Mouse (Mus musculus) intestine, embryonic 14.5 days (tissue): ENCODE results near the gene Psd4. TPM values are rescaled to one million over a fixed set of nuclear protein-coding genes. Genes with fewer than 3 reads are reported as not detected.

Experiments used
- ATAC-seq: fragments of 200-750 bp; cut with Nextera tagmentation; replicated peaks from 2 replicates; pipeline ENCODE4 v1.8.0; 2017; ENCODE audit warnings: low read depth, moderate number of reproducible peaks, moderate TSS enrichment, moderate library complexity; ENCODE audit not compliant: low FRiP score, low TSS enrichment
- DNase-seq: peaks from one replicate; pipeline ENCODE4 v3.0.0-alpha.2; 2018; ENCODE audit warnings: low spot score
- H3K27ac ChIP-seq: fragments of 300-500 bp; sonication (generic); 2 replicates; pipeline ENCODE4 v1.5.1; 2014; ENCODE audit warnings: low read depth, mild to moderate bottlenecking, control low read depth
- H3K27me3 ChIP-seq: fragments of 300-500 bp; sonication (generic); replicated peaks from 2 replicates; pipeline ENCODE4 v1.6.1; 2014; ENCODE audit warnings: low read length, control low read depth; ENCODE audit not compliant: control insufficient read depth, insufficient read depth
- H3K36me3 ChIP-seq: fragments of 300-500 bp; sonication (generic); 2 replicates; pipeline ENCODE4 v1.6.1; 2014; ENCODE audit warnings: low read length, control low read depth; ENCODE audit not compliant: control insufficient read depth, insufficient read depth
- H3K4me1 ChIP-seq: fragments of 300-500 bp; sonication (generic); replicated peaks from 2 replicates; pipeline ENCODE4 v1.6.1; 2014; ENCODE audit warnings: low read length, control low read depth, mixed read lengths; ENCODE audit not compliant: control insufficient read depth, insufficient read depth
- H3K4me2 ChIP-seq: fragments of 300-500 bp; sonication (generic); 2 replicates; pipeline ENCODE4 v1.6.1; 2014; ENCODE audit warnings: low read length
- H3K4me3 ChIP-seq: fragments of 300-500 bp; sonication (generic); 2 replicates; pipeline ENCODE4 v1.5.1; 2014; ENCODE audit warnings: low read depth, low read length, control low read depth, mixed read lengths
- H3K9ac ChIP-seq: fragments of 300-500 bp; sonication (generic); 2 replicates; pipeline ENCODE4 v1.6.1; 2014; ENCODE audit warnings: mild to moderate bottlenecking, low read length
- H3K9me3 ChIP-seq: fragments of 300-500 bp; sonication (generic); 2 replicates; pipeline ENCODE4 v1.6.1; 2016; ENCODE audit warnings: low read length, control low read depth; ENCODE audit not compliant: control insufficient read depth
- WGBS: fragments of 180-500 bp; shearing (Covaris S2); extraction: QIAGEN DNeasy Blood & Tissue Kit; methylation state at CpG from one replicate; pipeline ENCODE4 v1.1.7; 2014; 5-methylcytosine and 5-hydroxymethylcytosine counted together
- polyA plus RNA-seq: library from polyadenylated mRNA; unstranded; fragments of >200 nt; fragmentation: Nextera tagmentation; extraction: Ambion mirVana; gene quantifications from 2 replicates; pipeline ENCODE4 v1.2.1, GENCODE M21; 2014

The Psd4 gene
- polyA plus RNA-seq, 1 experiment from 2014 or later = 7.0 TPM

GRCm38 (mm10) chr2:24393251-24393650, 25.9 kb downstream of the Psd4 start:
- Histone ChIP-seq H3K4me2 (no peak overlapping the region), H3K4me1 (no peaks in the 10 kb centered on the region), H3K36me3 (no peaks in the 10 kb centered on the region), H3K27ac (no peak overlapping the region), H3K9ac (no peak overlapping the region), H3K27me3 (no peaks in the 10 kb centered on the region), H3K9me3 (no peaks in the 10 kb centered on the region), H3K4me3 (no peak overlapping the region)
- DNase-seq (peak; percentile 27), ATAC-seq (no peak)
- WGBS = 89% methylated on average over 2 of the region's 2 CpGs

GRCm38 (mm10) chr2:24397115-24397514, 29.7 kb downstream of the Psd4 start:
- Histone ChIP-seq H3K4me3 (no peak overlapping the region), H3K36me3 (no peaks in the 10 kb centered on the region), H3K9me3 (no peaks in the 10 kb centered on the region), H3K27ac (no peak overlapping the region), H3K4me1 (no peaks in the 10 kb centered on the region), H3K9ac (no peak overlapping the region), H3K27me3 (no peaks in the 10 kb centered on the region), H3K4me2 (no peak overlapping the region)
- WGBS = 12% methylated on average over 2 of the region's 2 CpGs
- DNase-seq (peak; percentile 49), ATAC-seq (no peak)

GRCm38 (mm10) chr2:24400711-24401110, 33.3 kb downstream of the Psd4 start:
- 0 out of 2 replicates have a peak, but pooled peaks cover 5% of the 10 kb centered on the region for H3K27me3 ChIP-seq
- H3K9me3 ChIP-seq = no peaks in the 10 kb centered on the region
- WGBS = 93% methylated on average over 3 of the region's 3 CpGs
- no peak overlapping the region for H3K27ac ChIP-seq
- no peak for ATAC-seq
- no peak overlapping the region for H3K9ac ChIP-seq
- no peak overlapping the region for H3K4me2 ChIP-seq
- 0 out of 2 replicates have a peak, but pooled peaks cover 4% of the 10 kb centered on the region for H3K4me1 ChIP-seq
- H3K36me3 ChIP-seq = no peaks in the 10 kb centered on the region
- no peak for DNase-seq
- no peak overlapping the region for H3K4me3 ChIP-seq

GRCm38 (mm10) chr2:24405345-24406012, 38.1 kb downstream of the Psd4 start:
- Histone ChIP-seq H3K27ac (no peak overlapping the region), H3K4me2 (peak overlapping the region; percentile 51), H3K36me3 (no peaks in the 10 kb centered on the region), H3K27me3 (0 out of 2 replicates have a peak, but pooled peaks cover 5% of the 10 kb centered on the region), H3K4me3 (peak overlapping the region; percentile 13; the same call in 1 of the 2 replicates), H3K4me1 (0 out of 2 replicates have a peak, but pooled peaks cover 4% of the 10 kb centered on the region), H3K9me3 (no peaks in the 10 kb centered on the region), H3K9ac (peak overlapping the region; percentile 35)
- DNase-seq = peak; percentile 93
- ATAC-seq = peak; percentile 80
- 11% methylated on average over 23 of the region's 23 CpGs for WGBS

DNA sequence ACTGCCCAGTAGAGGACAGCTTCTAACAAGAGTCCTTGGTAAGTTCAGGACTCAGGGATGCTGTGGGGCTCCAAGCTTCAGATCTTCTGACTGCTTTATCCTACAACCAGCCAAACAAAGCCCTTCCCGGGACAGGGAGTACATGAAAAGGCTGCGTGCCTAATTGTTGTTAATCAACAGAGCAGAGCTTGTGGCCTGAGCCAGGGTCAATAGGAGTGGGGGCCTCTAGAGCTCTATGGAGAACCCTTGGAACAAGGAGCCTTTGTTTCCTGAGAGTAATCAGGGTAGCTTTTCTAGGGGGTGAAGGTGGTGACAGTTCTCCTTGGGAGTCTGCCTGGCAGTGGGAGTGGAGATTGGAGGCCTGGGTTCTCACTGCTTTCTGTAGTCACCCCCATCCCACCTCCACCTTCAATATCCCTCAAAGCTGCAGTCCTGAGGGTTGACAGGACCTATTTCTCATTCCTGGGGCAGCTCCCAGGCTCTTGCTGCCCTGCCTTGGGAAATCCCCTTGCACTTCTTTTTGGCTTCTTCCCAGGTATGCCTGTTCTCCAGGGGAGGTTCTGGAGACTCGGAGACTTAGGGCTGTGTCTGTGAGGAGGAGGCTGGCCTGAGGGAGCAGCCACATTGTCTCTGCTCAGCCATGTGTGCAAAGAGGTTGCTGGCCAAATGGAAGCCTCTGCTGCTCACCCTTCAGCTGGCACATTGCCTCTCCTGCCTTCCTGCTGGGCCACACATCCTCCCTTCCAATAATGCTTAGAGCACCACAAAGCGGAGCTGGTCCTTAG, 40.5 kb downstream of the Psd4 start:
- no peaks in the 10 kb centered on the region for H3K36me3 ChIP-seq
- H3K4me3 ChIP-seq = no peak overlapping the region
- H3K4me2 ChIP-seq = no peak overlapping the region
- H3K4me1 ChIP-seq = 0 out of 2 replicates have a peak, but pooled peaks cover 4% of the 10 kb centered on the region
- 0 out of 2 replicates have a peak, but pooled peaks cover 5% of the 10 kb centered on the region for H3K27me3 ChIP-seq
- H3K27ac ChIP-seq = no peak overlapping the region
- H3K9ac ChIP-seq = no peak overlapping the region
- DNase-seq = no peak
- H3K9me3 ChIP-seq = no peaks in the 10 kb centered on the region
- ATAC-seq = no peak
- 55% methylated on average over 4 of the region's 4 CpGs for WGBS

- ATAC-seq (peak; percentile 51; the same call in 1 of the 2 replicates), DNase-seq (peak; percentile 78)
- H3K4me3 ChIP-seq = no peak overlapping the region
- 0% methylated on average over 2 of the region's 2 CpGs for WGBS
- no peaks in the 10 kb centered on the region for H3K36me3 ChIP-seq
- no peak overlapping the region for H3K27ac ChIP-seq
- 0 out of 2 replicates have a peak, but pooled peaks cover 5% of the 10 kb centered on the region for H3K27me3 ChIP-seq
- no peak overlapping the region for H3K4me2 ChIP-seq
- no peaks in the 10 kb centered on the region for H3K9me3 ChIP-seq
- H3K9ac ChIP-seq = no peak overlapping the region
- H3K4me1 ChIP-seq = peaks cover 8% of the 10 kb centered on the region; the same call in 1 of the 2 replicates
These were observed 41.8 kb downstream of the Psd4 start for GRCm38 (mm10) chr2:24409166-24409565.

DNA sequence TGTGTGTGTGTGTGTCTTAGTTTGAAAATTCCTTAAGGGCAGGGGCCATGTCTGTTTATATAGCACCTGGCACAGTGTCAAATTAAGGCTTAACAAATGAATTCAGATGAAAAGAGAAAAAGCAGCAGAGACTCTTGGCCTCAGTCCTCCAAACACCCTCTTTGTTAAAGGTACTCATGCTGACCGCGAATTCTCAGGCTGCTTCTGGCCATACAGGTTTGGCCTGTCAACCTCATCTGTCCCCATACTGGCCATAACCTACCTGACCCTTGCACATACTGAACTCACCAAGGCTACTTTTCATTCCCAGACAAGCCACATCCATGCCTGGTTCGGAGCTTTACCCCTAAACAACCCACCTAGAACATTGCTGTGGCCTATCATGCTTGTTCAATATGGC, 45.8 kb downstream of the Psd4 start:
- Histone ChIP-seq H3K27me3 (no peaks in the 10 kb centered on the region), H3K4me2 (no peak overlapping the region), H3K27ac (no peak overlapping the region), H3K9ac (no peak overlapping the region), H3K9me3 (no peaks in the 10 kb centered on the region), H3K4me3 (no peak overlapping the region), H3K36me3 (no peaks in the 10 kb centered on the region), H3K4me1 (peaks cover 9% of the 10 kb centered on the region; the same call in 1 of the 2 replicates)
- ATAC-seq (no peak), DNase-seq (no peak)
- 38% methylated on average over 3 of the region's 3 CpGs for WGBS

DNA sequence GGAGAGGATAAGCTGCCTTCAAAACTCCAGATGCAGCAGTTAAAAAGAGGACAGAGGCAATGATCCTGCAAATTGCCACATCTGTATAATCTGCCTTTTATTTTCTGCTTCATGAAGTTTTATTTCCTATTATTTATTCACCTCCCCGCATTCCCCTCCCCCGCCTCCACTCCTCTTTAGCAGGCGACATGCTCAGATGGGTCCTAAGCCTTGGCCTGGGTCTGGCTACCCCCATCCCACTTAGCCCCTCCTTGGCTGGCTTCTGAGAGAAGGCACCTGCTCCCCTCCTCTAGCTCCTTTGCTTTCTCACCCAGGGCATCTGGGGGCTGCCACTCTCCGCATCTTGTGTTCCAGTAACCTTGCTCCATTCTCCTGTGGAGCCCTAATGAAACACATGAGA, 46.3 kb downstream of the Psd4 start:
- Histone ChIP-seq H3K4me3 (no peak overlapping the region), H3K9ac (no peak overlapping the region), H3K4me1 (peaks cover 9% of the 10 kb centered on the region; the same call in 1 of the 2 replicates), H3K27ac (no peak overlapping the region), H3K4me2 (no peak overlapping the region), H3K9me3 (no peaks in the 10 kb centered on the region), H3K27me3 (no peaks in the 10 kb centered on the region), H3K36me3 (no peaks in the 10 kb centered on the region)
- DNase-seq (no peak), ATAC-seq (no peak)
- 91% methylated on average over 4 of the region's 4 CpGs for WGBS
